Mouse (Mus musculus) neural tube, embryonic 11.5 days (tissue): ENCODE results near the gene Dock2. TPM values are rescaled to one million over a fixed set of nuclear protein-coding genes. Genes with fewer than 3 reads are reported as not detected.
"Not testable (repeated sequence)": the region's sequence is repeated elsewhere in the genome, so short reads cannot be mapped to it uniquely, and the experiment has no call there.

Experiments
- ATAC-seq: fragments of 200-750 bp; cut with Nextera tagmentation; 2 replicates; pipeline ENCODE4 v1.8.0; 2017; ENCODE audit warnings: moderate number of reproducible peaks, mild to moderate bottlenecking, moderate TSS enrichment, moderate library complexity; ENCODE audit not compliant: insufficient read depth, low FRiP score, low TSS enrichment
- DNase-seq: peaks from one replicate; pipeline ENCODE4 v3.0.0-alpha.2; 2015; ENCODE audit warnings: low spot score
- H3K27ac ChIP-seq: fragments of 300-500 bp; sonication (generic); 2 replicates; pipeline ENCODE4 v1.5.1; 2014; ENCODE audit warnings: low read depth, mild to moderate bottlenecking, low read length
- H3K27me3 ChIP-seq: fragments of 300-500 bp; sonication (generic); 2 replicates; pipeline ENCODE4 v1.6.1; 2014; ENCODE audit warnings: mild to moderate bottlenecking, low read length, mixed read lengths; ENCODE audit not compliant: control insufficient read depth, insufficient read depth
- H3K36me3 ChIP-seq: fragments of 300-500 bp; sonication (generic); 2 replicates; pipeline ENCODE4 v1.6.1; 2014; ENCODE audit warnings: mild to moderate bottlenecking, low read length, moderate library complexity, mixed read lengths; ENCODE audit not compliant: control insufficient read depth, insufficient read depth
- H3K4me1 ChIP-seq: fragments of 300-500 bp; sonication (generic); 2 replicates; pipeline ENCODE4 v1.6.1; 2014; ENCODE audit warnings: low read length, mixed read lengths; ENCODE audit not compliant: control insufficient read depth, insufficient read depth
- H3K4me2 ChIP-seq: fragments of 300-500 bp; sonication (generic); 2 replicates; pipeline ENCODE4 v1.6.1; 2014; ENCODE audit warnings: low read depth, mild to moderate bottlenecking, moderate library complexity
- H3K4me3 ChIP-seq: fragments of 300-500 bp; sonication (generic); 2 replicates; pipeline ENCODE4 v1.5.1; 2014; ENCODE audit warnings: low read depth, low read length
- H3K9ac ChIP-seq: fragments of 300-500 bp; sonication (generic); 2 replicates; pipeline ENCODE4 v1.6.1; 2014; ENCODE audit warnings: mild to moderate bottlenecking, low read length
- H3K9me3 ChIP-seq: fragments of 300-500 bp; sonication (generic); 2 replicates; pipeline ENCODE4 v1.6.1; 2016; ENCODE audit warnings: low read length; ENCODE audit not compliant: control insufficient read depth
- WGBS: fragments of 180-500 bp; shearing (Covaris S2); extraction: QIAGEN DNeasy Blood & Tissue Kit; methylation state at CpG from one replicate; pipeline ENCODE4 v1.1.7; 2014; 5-methylcytosine and 5-hydroxymethylcytosine counted together
- polyA plus RNA-seq: library from polyadenylated mRNA; unstranded; fragments of >200 nt; fragmentation: Nextera tagmentation; extraction: Ambion mirVana; gene quantifications from 2 replicates; pipeline ENCODE4 v1.2.1, GENCODE M21; 2014

Gene Dock2
- 0.82 and 0.85 TPM in 2 replicates for polyA plus RNA-seq

GRCm38 (mm10) chr11:34783587-34784043, at the start of gene Dock2:
TSS of gene Dock2 (minus strand) at chr11:34783892.
- H3K27ac ChIP-seq: no peak within 1 kb of the TSS
- no peak within 1 kb of the TSS for H3K4me2 ChIP-seq
- H3K4me3 ChIP-seq: no peak within 1 kb of the TSS
- DNase-seq (no peak), ATAC-seq (no peak)
- 92% methylated on average over 12 of the region's 12 CpGs for WGBS
- no peaks in the 10 kb centered on the region for H3K27me3 ChIP-seq
- no peaks in the 10 kb centered on the region for H3K9me3 ChIP-seq
- no peaks in the 10 kb centered on the region for H3K4me1 ChIP-seq
- no peak within 1 kb of the TSS for H3K9ac ChIP-seq
- H3K36me3 ChIP-seq: no peaks in the 10 kb centered on the region

- Histone ChIP-seq H3K4me1 (peaks cover 8% of the 10 kb centered on the region), H3K27me3 (no peaks in the 10 kb centered on the region), H3K9ac (peak overlapping the region; percentile 79), H3K4me3 (peak overlapping the region; percentile 66), H3K4me2 (peak overlapping the region; percentile 76), H3K36me3 (peaks cover 5% of the 10 kb centered on the region; the same call in 1 of the 2 replicates), H3K9me3 (no peaks in the 10 kb centered on the region), H3K27ac (no peak overlapping the region)
- DNase-seq: no peak
- ATAC-seq: peak; percentile 36; the same call in 1 of the 2 replicates
- 8% methylated on average over 4 of the region's 5 CpGs for WGBS
Measured at GRCm38 (mm10) chr11:34832678-34833077, 49.0 kb upstream of the Dock2 start.

GRCm38 (mm10) chr11:34827803-34828202, 44.1 kb upstream of the Dock2 start:
- H3K36me3 ChIP-seq: peaks cover 7% of the 10 kb centered on the region
- H3K27me3 ChIP-seq: no peaks in the 10 kb centered on the region
- no peak overlapping the region for H3K27ac ChIP-seq
- H3K4me1 ChIP-seq: peaks cover 5% of the 10 kb centered on the region
- no peak overlapping the region for H3K9ac ChIP-seq
- no peak for DNase-seq
- no peak overlapping the region for H3K4me3 ChIP-seq
- WGBS: 92% methylated on average over 3 of the region's 3 CpGs
- H3K4me2 ChIP-seq: no peak overlapping the region
- no peaks in the 10 kb centered on the region for H3K9me3 ChIP-seq
- ATAC-seq: no peak

- H3K36me3 ChIP-seq: peaks cover 9% of the 10 kb centered on the region
- 97% methylated on average over 2 of the region's 2 CpGs for WGBS
- ATAC-seq: no peak
Measured at GRCm38 (mm10) chr11:34826940-34827339, 43.2 kb upstream of the Dock2 start.

GRCm38 (mm10) chr11:34824791-34825190, 41.1 kb upstream of the Dock2 start:
- H3K36me3 ChIP-seq: peaks cover 11% of the 10 kb centered on the region
- no peak for DNase-seq
- no peak overlapping the region for H3K4me3 ChIP-seq
- no peak overlapping the region for H3K4me2 ChIP-seq
- H3K4me1 ChIP-seq: no peaks in the 10 kb centered on the region
- no peak overlapping the region for H3K27ac ChIP-seq
- H3K27me3 ChIP-seq: no peaks in the 10 kb centered on the region
- ATAC-seq: no peak
- no peak overlapping the region for H3K9ac ChIP-seq
- 93% methylated on average over 4 of the region's 4 CpGs for WGBS
- H3K9me3 ChIP-seq: no peaks in the 10 kb centered on the region

More at GRCm38 (mm10) chr11:34826940-34827339, 43.2 kb upstream of the Dock2 start:
- Histone ChIP-seq H3K9me3 (no peaks in the 10 kb centered on the region), H3K9ac (no peak overlapping the region), H3K4me3 (no peak overlapping the region), H3K27me3 (no peaks in the 10 kb centered on the region), H3K4me2 (no peak overlapping the region), H3K27ac (no peak overlapping the region), H3K4me1 (no peaks in the 10 kb centered on the region)
- no peak for DNase-seq

GRCm38 (mm10) chr11:34814767-34815166, 31.1 kb upstream of the Dock2 start:
- no peak overlapping the region for H3K27ac ChIP-seq
- H3K27me3 ChIP-seq: no peaks in the 10 kb centered on the region
- ATAC-seq (no peak), DNase-seq (no peak)
- 0 out of 2 replicates have a peak, but pooled peaks cover 3% of the 10 kb centered on the region for H3K36me3 ChIP-seq
- no peak overlapping the region for H3K4me2 ChIP-seq
- H3K4me1 ChIP-seq: no peaks in the 10 kb centered on the region
- H3K9me3 ChIP-seq: no peaks in the 10 kb centered on the region
- H3K9ac ChIP-seq: no peak overlapping the region
- no peak overlapping the region for H3K4me3 ChIP-seq
- 32% methylated on average over 2 of the region's 2 CpGs for WGBS

- no peaks in the 10 kb centered on the region for H3K4me1 ChIP-seq
- no peaks in the 10 kb centered on the region for H3K9me3 ChIP-seq
- no peak for ATAC-seq
- H3K27me3 ChIP-seq: no peaks in the 10 kb centered on the region
- H3K4me3 ChIP-seq: no peak overlapping the region
- H3K9ac ChIP-seq: no peak overlapping the region
- H3K27ac ChIP-seq: no peak overlapping the region
- no peak for DNase-seq
- 0 out of 2 replicates have a peak, but pooled peaks cover 3% of the 10 kb centered on the region for H3K36me3 ChIP-seq
- no peak overlapping the region for H3K4me2 ChIP-seq
- 91% methylated on average over 6 of the region's 6 CpGs for WGBS
Measured at GRCm38 (mm10) chr11:34814319-34814718, 30.6 kb upstream of the Dock2 start.

- not testable (repeated sequence) for H3K36me3 ChIP-seq, ATAC-seq, H3K4me2 ChIP-seq, H3K9ac ChIP-seq, DNase-seq, H3K4me3 ChIP-seq, H3K27me3 ChIP-seq, H3K27ac ChIP-seq, H3K9me3 ChIP-seq, H3K4me1 ChIP-seq
- 88% methylated on average over 4 of the region's 4 CpGs for WGBS
Measured at GRCm38 (mm10) chr11:34805026-34805425, 21.3 kb upstream of the Dock2 start.

GRCm38 (mm10) chr11:34798066-34798465, 14.4 kb upstream of the Dock2 start:
- DNase-seq, H3K27me3 ChIP-seq, H3K9me3 ChIP-seq, H3K27ac ChIP-seq, H3K4me2 ChIP-seq, H3K36me3 ChIP-seq, H3K9ac ChIP-seq, ATAC-seq, H3K4me3 ChIP-seq, H3K4me1 ChIP-seq: not testable (repeated sequence)
- 63% methylated on average over 8 of the region's 8 CpGs for WGBS
